Comparison of ENCODE assay signal across 8 mouse cellular contexts in genomic region chr11:78175771-78176401, GRCm38 (mm10). TPM values are rescaled to one million over a fixed set of nuclear protein-coding genes. Genes with fewer than 3 reads are reported as not detected.
A peak's percentile ranks its signal among the peaks of the same experiment; 100 is the strongest.
DNase-seq lines count a peak whose midpoint lies in the region; ATAC-seq and TF ChIP-seq lines count a peak whose summit lies in the region.

No protein-coding gene starts in this region.

- peaks cover 37% of the 10 kb centered on the region for H3K36me3 ChIP-seq in heart, embryonic 10.5 days
- H3K36me3 ChIP-seq in C2C12 (ENCODE audit: control insufficient read depth, insufficient read depth): peaks cover 29% of the 10 kb centered on the region
- H3K36me3 ChIP-seq in liver, embryonic 14.5 days (replicated peaks; ENCODE audit: control insufficient read depth, insufficient read depth, low read depth): peaks cover 17% of the 10 kb centered on the region

- H3K9ac ChIP-seq in liver, embryonic 14.5 days (replicated peaks): peak overlapping the region; percentile 99

- H3K9me3 ChIP-seq in heart, embryonic 10.5 days: no peaks in the 10 kb centered on the region
- no peaks in the 10 kb centered on the region for H3K9me3 ChIP-seq in liver, embryonic 14.5 days (ENCODE audit: control insufficient read depth, low read length)

- TF ChIP-seq EP300 in liver, embryonic 14.5 days (IDR thresholded peaks at IDR 0.05; ENCODE audit: low read depth): peak; percentile 49

- peaks cover 4% of the 10 kb centered on the region for H3K79me3 ChIP-seq in C2C12 (ENCODE audit: low read depth)

- WGBS in heart, embryonic 10.5 days: 3% methylated on average over 9 of the region's 10 CpGs
- 1% methylated on average over 9 of the region's 10 CpGs for WGBS in liver, embryonic 14.5 days (ENCODE audit: insufficient replicate concordance)

- H3K4me1 ChIP-seq in heart, embryonic 10.5 days: peaks cover 55% of the 10 kb centered on the region
- peaks cover 16 to 23% of the 10 kb centered on the region in 2 experiments for H3K4me1 ChIP-seq in liver, embryonic 14.5 days (replicated peaks; ENCODE audit: control insufficient read depth in 2 of 2, insufficient read depth in 2 of 2, low read length in 1 of 2)

- TF ChIP-seq CTCF in C2C12 (IDR thresholded peaks at IDR 0.05; ENCODE audit: control insufficient read depth, insufficient read depth, insufficient read length): no peak
- TF ChIP-seq CTCF in liver, embryonic 14.5 days (IDR thresholded peaks at IDR 0.05; ENCODE audit: low read depth): peak; percentile 23; the same call in 1 of the 2 replicates

- peak overlapping the region; percentile 94 for H3K27ac ChIP-seq in heart, embryonic 10.5 days
- peak overlapping the region; percentile 96 for H3K27ac ChIP-seq in liver, embryonic 14.5 days

- no peak for DNase-seq in heart, embryonic 10.5 days (ENCODE audit: low spot score)
- no peak for DNase-seq in heart, adult 11 months
- peak in 2 of 3 experiments; percentile 93 to 95 for DNase-seq in liver, embryonic 14.5 days (ENCODE audit: low read depth in 3 of 3, low spot score in 3 of 3)
- DNase-seq in frontal cortex, postnatal 25 days (ENCODE audit: low spot score in 2 of 2): no peak
- no peak for DNase-seq in right cerebral cortex, adult 18-20 months
- no peak for DNase-seq in left cerebral cortex, adult 11 months (ENCODE audit: low spot score)

- peak; percentile 62 for ATAC-seq in erythroid progenitor cell, adult 5-6 weeks (replicated peaks; ENCODE audit: low FRiP score, poor library complexity, severe bottlenecking)
- peak; percentile 0 for ATAC-seq in liver, embryonic 14.5 days (ENCODE audit: insufficient read depth)

- no peaks in the 10 kb centered on the region for H3K27me3 ChIP-seq in heart, embryonic 10.5 days (ENCODE audit: insufficient read depth, poor library complexity, severe bottlenecking)
- H3K27me3 ChIP-seq in C2C12 (ENCODE audit: control insufficient read depth, insufficient read depth, insufficient read length): no peaks in the 10 kb centered on the region
- H3K27me3 ChIP-seq in liver, embryonic 14.5 days (ENCODE audit: control insufficient read depth, insufficient read depth, low read length): no peaks in the 10 kb centered on the region

- H3K79me2 ChIP-seq in C2C12 (ENCODE audit: control insufficient read depth, insufficient read depth): peaks cover 16% of the 10 kb centered on the region

- H3K4me3 ChIP-seq in heart, embryonic 10.5 days: peak overlapping the region; percentile 76
- peak overlapping the region; percentile 56 for H3K4me3 ChIP-seq in C2C12 (ENCODE audit: insufficient read depth, poor library complexity, severe bottlenecking)
- peak overlapping the region; percentile 33 to 86 for H3K4me3 ChIP-seq in liver, embryonic 14.5 days (ENCODE audit: insufficient read depth in 1 of 2, low read depth in 2 of 2, low read length in 2 of 2)

- peak overlapping the region; percentile 99 for H3K4me2 ChIP-seq in liver, embryonic 14.5 days (ENCODE audit: low read depth)

- H3ac ChIP-seq in C2C12 (ENCODE audit: control insufficient read depth, insufficient read length, low read depth): no peak overlapping the region

TF ChIP-seq in C2C12, 6 proteins besides CTCF, POLR2A, EP300 and RAD21:
- TF ChIP-seq FOSL1 (IDR thresholded peaks at IDR 0.05; ENCODE audit: insufficient read depth, low read length, poor library complexity, severe bottlenecking): no peak
- no peak for TF ChIP-seq MYOD1 (IDR thresholded peaks at IDR 0.05; ENCODE audit: control insufficient read depth, insufficient read length, low read depth)
- TF ChIP-seq MYOG (IDR thresholded peaks at IDR 0.05; ENCODE audit: control insufficient read depth, extremely low read depth, insufficient read length): no peak
- TF ChIP-seq USF1 (IDR thresholded peaks at IDR 0.05; ENCODE audit: low read depth): no peak
- TF ChIP-seq CEBPB (IDR thresholded peaks at IDR 0.05; ENCODE audit: low read depth): no peak
- no peak for TF ChIP-seq MAX (IDR thresholded peaks at IDR 0.05)

RNA-seq across cellular contexts. Expression of gene Nek8, which starts 0.6 kb away (rescaled TPM):
- polyA plus RNA-seq in heart, embryonic 10.5 days (2016; fragmentation: Nextera tagmentation; extraction: Ambion mirVana): 15.3 and 16.5 TPM in 2 replicates
- polyA plus RNA-seq in C2C12 (2012; fragmentation: generic; extraction: Trizol): 8.9 TPM
- total RNA-seq in erythroid progenitor cell, adult 5-6 weeks (2015; ENCODE audit: low replicate concordance): 43.2 and 79.6 TPM in 2 replicates
- total RNA-seq in erythroid progenitor cell, adult 5-6 weeks (2017; ENCODE audit: low replicate concordance): 35.9 and 76.8 TPM in 2 replicates
- 9.8 and 10.6 TPM in 2 replicates for polyA plus RNA-seq in liver, embryonic 14.5 days (2012; rRNA removed)
- 7.4 and 7.8 TPM in 2 replicates for polyA plus RNA-seq in liver, embryonic 14.5 days (2014; fragmentation: Nextera tagmentation; extraction: Ambion mirVana)

RNA-seq across cellular contexts. Expression of gene Tlcd1, which starts 0.6 kb away (rescaled TPM):
- 16.9 and 18.7 TPM in 2 replicates for polyA plus RNA-seq in heart, embryonic 10.5 days (2016; fragmentation: Nextera tagmentation; extraction: Ambion mirVana)
- polyA plus RNA-seq in C2C12 (2012; fragmentation: generic; extraction: Trizol): 15.9 TPM
- 174 and 194 TPM in 2 replicates for total RNA-seq in erythroid progenitor cell, adult 5-6 weeks (2015; ENCODE audit: low replicate concordance)
- total RNA-seq in erythroid progenitor cell, adult 5-6 weeks (2017; ENCODE audit: low replicate concordance): 107 and 197 TPM in 2 replicates
- 47.4 and 69.6 TPM in 2 replicates for polyA plus RNA-seq in liver, embryonic 14.5 days (2012; rRNA removed)
- polyA plus RNA-seq in liver, embryonic 14.5 days (2014; fragmentation: Nextera tagmentation; extraction: Ambion mirVana): 44.9 and 50.5 TPM in 2 replicates

RNA-seq across cellular contexts. Expression of gene Rpl23a, which starts 7.5 kb away (rescaled TPM):
- polyA plus RNA-seq in heart, embryonic 10.5 days (2016; fragmentation: Nextera tagmentation; extraction: Ambion mirVana): 863 and 999 TPM in 2 replicates
- 4,612 TPM for polyA plus RNA-seq in C2C12 (2012; fragmentation: generic; extraction: Trizol)
- total RNA-seq in erythroid progenitor cell, adult 5-6 weeks (2015; ENCODE audit: low replicate concordance): 1,034 and 1,190 TPM in 2 replicates
- total RNA-seq in erythroid progenitor cell, adult 5-6 weeks (2017; ENCODE audit: low replicate concordance): 811 and 1,012 TPM in 2 replicates
- 628 and 1,347 TPM in 2 replicates for polyA plus RNA-seq in liver, embryonic 14.5 days (2012; rRNA removed)
- polyA plus RNA-seq in liver, embryonic 14.5 days (2014; fragmentation: Nextera tagmentation; extraction: Ambion mirVana): 1,087 and 1,100 TPM in 2 replicates

RNA-seq across cellular contexts. Expression of gene Traf4, which starts 10.5 kb away (rescaled TPM):
- 57.9 and 88.7 TPM in 2 replicates for polyA plus RNA-seq in heart, embryonic 10.5 days (2016; fragmentation: Nextera tagmentation; extraction: Ambion mirVana)
- 99.8 TPM for polyA plus RNA-seq in C2C12 (2012; fragmentation: generic; extraction: Trizol)
- total RNA-seq in erythroid progenitor cell, adult 5-6 weeks (2015; ENCODE audit: low replicate concordance): 11.3 and 35.3 TPM in 2 replicates
- 14.6 and 16.1 TPM in 2 replicates for total RNA-seq in erythroid progenitor cell, adult 5-6 weeks (2017; ENCODE audit: low replicate concordance)
- polyA plus RNA-seq in liver, embryonic 14.5 days (2012; rRNA removed): 35.1 and 39.9 TPM in 2 replicates
- polyA plus RNA-seq in liver, embryonic 14.5 days (2014; fragmentation: Nextera tagmentation; extraction: Ambion mirVana): 17.1 and 18.0 TPM in 2 replicates

RNA-seq across cellular contexts. Expression of gene Rab34, which starts 12.3 kb away (rescaled TPM):
- 63.2 and 88.1 TPM in 2 replicates for polyA plus RNA-seq in heart, embryonic 10.5 days (2016; fragmentation: Nextera tagmentation; extraction: Ambion mirVana)
- polyA plus RNA-seq in C2C12 (2012; fragmentation: generic; extraction: Trizol): 182 TPM
- 2.9 TPM in 1 of 2 replicates, not detected in the other for total RNA-seq in erythroid progenitor cell, adult 5-6 weeks (2015; ENCODE audit: low replicate concordance)
- total RNA-seq in erythroid progenitor cell, adult 5-6 weeks (2017; ENCODE audit: low replicate concordance): 2.6 and 7.1 TPM in 2 replicates
- 7.1 and 7.7 TPM in 2 replicates for polyA plus RNA-seq in liver, embryonic 14.5 days (2012; rRNA removed)
- polyA plus RNA-seq in liver, embryonic 14.5 days (2014; fragmentation: Nextera tagmentation; extraction: Ambion mirVana): 11.3 and 12.4 TPM in 2 replicates

Comparison
In these comparisons a context has a peak if more than half of its experiments do, and no peak if none do; other contexts are left out.
1. DNase-seq: peak in liver, embryonic 14.5 days (2 of 3); none in heart, embryonic 10.5 days (single experiment), heart, adult 11 months (single experiment), frontal cortex, postnatal 25 days (0 of 2), right cerebral cortex, adult 18-20 months (single experiment) and left cerebral cortex, adult 11 months (single experiment).
2. Peak in every context shown above with its lines, with median percentiles within 50 percentile points of each other: H3K4me3 ChIP-seq.